Mouse (Mus musculus) spleen, adult 2 months (tissue): ENCODE results near the gene Tbx1.

Experiments
- CTCF ChIP-seq: fragments of 200-500 bp; IDR thresholded peaks from 2 replicates; pipeline ENCODE4 v1.5.1; 2011; ENCODE audit warnings: mild to moderate bottlenecking, inconsistent platforms; ENCODE audit not compliant: insufficient read depth, insufficient read length, insufficient replicate concordance; ENCODE audit errors: extremely low read depth
- POLR2A ChIP-seq: fragments of 200-500 bp; IDR thresholded peaks from 2 replicates; pipeline ENCODE4 v1.6.1; 2011; ENCODE audit warnings: low read depth, low read length, inconsistent platforms

- TF ChIP-seq CTCF (no peak), POLR2A (no peak)
These were observed 5.5 kb downstream of the Tbx1 start for GRCm38 (mm10) chr16:18584901-18585510.
